Mouse (Mus musculus) urinary bladder, postnatal 10 days (tissue): Measurements from ENCODE around the gene Alkbh5.
"Not testable (repeated sequence)": the region's sequence is repeated elsewhere in the genome, so short reads cannot be mapped to it uniquely, and the experiment has no call there.

Experiments
- DNase-seq: peaks from one replicate; pipeline ENCODE4 v3.0.0; 2022; ENCODE audit warnings: low spot score

Gene Alkbh5

DNA sequence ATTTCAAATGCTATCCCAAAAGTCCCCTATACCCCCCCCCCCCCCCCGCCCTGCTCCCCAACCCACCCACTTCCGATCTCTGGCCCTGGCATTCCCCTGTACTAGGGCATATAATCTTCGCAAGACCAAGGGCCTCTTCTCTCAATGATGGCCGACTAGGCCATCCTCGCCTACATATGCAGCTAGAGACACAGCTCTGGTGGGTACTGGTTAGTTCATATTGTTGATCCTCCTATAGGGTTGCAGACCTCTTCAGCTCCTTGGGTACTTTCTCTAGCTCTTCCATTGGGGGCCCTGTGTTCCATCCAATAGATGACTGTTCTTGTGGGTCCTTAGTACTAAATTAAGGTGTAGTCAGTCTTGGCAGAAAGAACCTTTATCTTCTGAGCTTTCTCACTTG is 7.0 kb downstream of the Alkbh5 start:
- DNase-seq: not testable (repeated sequence)

DNA sequence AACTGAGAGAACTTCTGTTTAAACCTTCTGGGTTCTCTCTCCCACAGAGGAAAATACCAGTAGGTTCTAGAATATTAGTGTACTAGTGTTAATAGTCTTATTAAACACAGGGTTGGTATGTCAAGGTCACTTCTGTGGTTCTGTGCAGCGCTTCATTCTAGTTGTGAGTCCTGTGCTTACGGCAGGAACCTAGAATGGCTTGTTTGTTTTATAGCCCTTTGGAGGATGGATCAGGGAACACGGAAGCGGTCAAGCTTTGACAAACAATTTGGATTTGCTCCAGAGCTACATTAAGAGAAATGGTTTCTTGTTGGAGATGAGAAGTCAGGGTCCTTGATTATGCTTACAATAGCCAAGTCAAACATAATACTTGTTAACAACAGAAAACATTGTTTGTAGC is 9.3 kb downstream of the Alkbh5 start:
- no peak for DNase-seq

GRCm38 (mm10) chr11:60548112-60548511 is 11.9 kb downstream of the Alkbh5 start:
- DNase-seq: no peak

GRCm38 (mm10) chr11:60553091-60553490 is 16.9 kb downstream of the Alkbh5 start:
- no peak for DNase-seq

DNA sequence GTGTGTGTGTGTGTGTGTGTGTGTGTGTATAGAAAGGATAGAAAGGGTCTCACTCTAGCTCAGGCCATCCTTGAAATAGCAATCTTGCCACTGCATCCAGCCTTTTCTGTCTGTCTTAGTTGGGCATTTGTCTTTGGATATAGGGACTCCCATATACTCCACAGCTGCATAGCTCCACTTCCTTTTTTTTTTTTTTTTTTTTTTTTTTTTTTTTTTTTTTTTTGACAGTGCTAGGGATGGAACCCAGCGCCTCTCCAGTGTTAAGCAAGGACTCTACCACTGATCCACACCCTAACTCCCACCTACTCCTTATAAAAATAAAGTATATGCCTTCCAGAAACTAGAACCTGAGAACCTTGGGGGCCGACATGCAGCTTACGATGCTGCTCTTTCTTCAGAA is 21.5 kb downstream of the Alkbh5 start:
- no peak for DNase-seq

DNA sequence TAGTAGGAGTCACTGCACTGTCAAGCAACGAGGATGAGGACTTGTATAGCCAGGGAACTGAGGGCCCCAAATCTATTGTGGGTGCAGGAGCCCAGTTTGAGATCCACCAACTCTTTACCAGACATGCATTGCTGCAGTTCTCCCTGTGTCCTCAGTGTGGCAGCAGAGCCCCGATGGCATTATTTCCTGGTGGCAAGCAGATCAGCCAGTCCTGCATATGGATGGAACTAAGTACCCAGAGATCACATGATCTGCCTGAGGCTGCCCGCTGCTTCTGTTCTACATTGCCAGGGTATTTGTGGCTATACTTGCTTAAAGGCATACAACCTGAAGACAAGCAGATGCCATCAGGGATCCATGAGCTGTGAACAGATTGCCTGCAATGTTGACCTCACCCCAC is 23.2 kb downstream of the Alkbh5 start:
- no peak for DNase-seq

DNA sequence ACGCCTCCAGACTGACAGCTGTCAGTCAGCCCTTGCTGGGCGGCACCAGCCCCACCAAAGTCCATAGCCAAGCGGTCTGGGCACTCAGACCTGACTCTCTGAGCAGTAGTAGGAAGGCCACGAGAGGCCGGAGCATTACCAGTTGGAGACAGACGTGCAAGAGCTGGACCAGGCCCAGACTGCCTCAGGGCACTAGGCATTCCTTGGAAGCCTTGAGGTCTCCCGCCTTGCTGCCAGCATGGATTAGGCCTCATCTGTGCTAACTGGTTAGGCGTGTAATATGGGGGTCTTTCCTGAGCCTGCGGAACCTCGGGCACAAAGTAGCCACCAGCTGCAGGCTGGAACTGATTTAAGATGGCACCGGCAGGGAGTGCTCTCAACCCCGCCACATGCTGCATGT is 37.8 kb downstream of the Alkbh5 start:
- DNase-seq: not testable (repeated sequence)
